Mouse (Mus musculus): ENCODE measurements around the gene Bco1.

GRCm38 (mm10) chr8:117158135-117158761 is 62.6 kb downstream of the Bco1 start, which contains the start of gene Gan:
- TF ChIP-seq POLR2A (IDR thresholded peaks at IDR 0.05; ENCODE audit: low read depth, low read length) (peak; percentile 47; the same call in 1 of the 2 replicates), CTCF (IDR thresholded peaks at IDR 0.05; ENCODE audit: borderline replicate concordance, insufficient read depth, low read length) (no peak)

Measured in embryonic fibroblast, embryonic 13.5 days (primary cell).